ENCODE assay signal across 23 mouse cellular contexts in genomic region chr7:58224727-58225126, GRCm38 (mm10).
DNase-seq lines count a peak whose midpoint lies in the region; TF ChIP-seq lines count a peak whose summit lies in the region.
"Had no signal": no experiment of that assay in that cellular context is flagged by ENCODE, and none has a peak within 500 bp of the region (broad histone marks: within the 10 kb centered on the region; RNA-seq: fewer than 3 reads in every experiment).

No protein-coding gene starts in this region.

- H3K36me3 ChIP-seq in ES-Bruce4 (ENCODE audit: control insufficient read depth, insufficient read depth, low read length, poor library complexity, severe bottlenecking): no peaks in the 10 kb centered on the region
- H3K36me3 ChIP-seq: embryonic facial prominence, embryonic 13.5 days; embryonic facial prominence, embryonic 15.5 days; forebrain, embryonic 10.5 days; forebrain, embryonic 12.5 days; G1E had no signal

- TF ChIP-seq CTCF in ES-Bruce4 (IDR thresholded peaks at IDR 0.05; ENCODE audit: low read depth, low read length): no peak
- no peak for TF ChIP-seq CTCF in olfactory bulb, adult 2 months (IDR thresholded peaks at IDR 0.05; ENCODE audit: insufficient read depth, low read depth, low read length)

- TF ChIP-seq POLR2A in ES-Bruce4 (IDR thresholded peaks at IDR 0.05; ENCODE audit: insufficient read depth, low read length): no peak
- no peak for TF ChIP-seq POLR2A in olfactory bulb, adult 2 months (IDR thresholded peaks at IDR 0.05; ENCODE audit: insufficient read depth, low read depth, low read length)

- 71% methylated on average over 1 of the region's 1 CpGs for WGBS in olfactory bulb, adult 2 months

- peak overlapping the region; percentile 93 for H3K27ac ChIP-seq in ES-Bruce4 (ENCODE audit: insufficient read depth, low read length)
- 0 out of 2 replicates have a peak overlapping the region, but pooled peaks have one; percentile 20 for H3K27ac ChIP-seq in olfactory bulb, adult 2 months (ENCODE audit: insufficient read depth, low read depth, low read length)
- H3K27ac ChIP-seq: embryonic facial prominence, embryonic 13.5 days; embryonic facial prominence, embryonic 15.5 days; forebrain, embryonic 10.5 days; forebrain, embryonic 12.5 days had no signal

- no peaks in the 10 kb centered on the region for H3K27me3 ChIP-seq in ES-Bruce4 (ENCODE audit: control insufficient read depth, insufficient read depth, low read length, poor library complexity, severe bottlenecking)
- H3K27me3 ChIP-seq: CH12.LX; embryonic facial prominence, embryonic 13.5 days; embryonic facial prominence, embryonic 15.5 days; forebrain, embryonic 12.5 days; Patski had no signal

- peaks cover 6% of the 10 kb centered on the region for H3K4me1 ChIP-seq in ES-Bruce4 (ENCODE audit: control insufficient read depth, insufficient read depth, low read length)
- peaks cover 3% of the 10 kb centered on the region for H3K4me1 ChIP-seq in olfactory bulb, adult 2 months (ENCODE audit: control insufficient read depth, insufficient read depth, low read length)
- H3K4me1 ChIP-seq: embryonic facial prominence, embryonic 13.5 days; embryonic facial prominence, embryonic 15.5 days; forebrain, embryonic 12.5 days had no signal

- H3K4me3 ChIP-seq in ES-Bruce4 (ENCODE audit: low read depth, low read length): no peak overlapping the region
- no peak overlapping the region for H3K4me3 ChIP-seq in olfactory bulb, adult 2 months (ENCODE audit: insufficient read depth, low read depth, low read length)
- H3K4me3 ChIP-seq: embryonic facial prominence, embryonic 13.5 days; embryonic facial prominence, embryonic 15.5 days; erythroblast, embryonic 14.5 days; forebrain, embryonic 10.5 days; forebrain, embryonic 12.5 days had no signal

- TF ChIP-seq EP300 in ES-Bruce4 (IDR thresholded peaks at IDR 0.05; ENCODE audit: insufficient read depth, low read depth, low read length): peak; percentile 100

- DNase-seq in R1 (ENCODE audit: low read depth, low spot score): peak; percentile 91
- DNase-seq in gastrocnemius, postnatal 10 days: no peak
- DNase-seq in spleen, postnatal 10 days (ENCODE audit: low spot score in 2 of 2): no peak
- DNase-seq: adrenal gland, postnatal 10 days; adrenal gland, postnatal 25 days; B cell, adult 2 months; cerebellum, adult 11 months; cerebellum, adult 18-20 months; cerebellum, adult 8-10 months; cerebellum, adult 9-11 months; cerebellum, postnatal 14 days; cerebellum, postnatal 36 days; embryo, embryonic 11 days had no signal

- H3K9me3 ChIP-seq in ES-Bruce4 (replicated peaks; ENCODE audit: control insufficient read depth, insufficient read depth, low read length, poor library complexity, severe bottlenecking): no peaks in the 10 kb centered on the region
- H3K9me3 ChIP-seq: embryonic facial prominence, embryonic 13.5 days; embryonic facial prominence, embryonic 15.5 days; forebrain, embryonic 10.5 days; forebrain, embryonic 12.5 days had no signal

- H3K9ac ChIP-seq in ES-Bruce4 (ENCODE audit: low read depth, poor library complexity, severe bottlenecking): no peak overlapping the region
- H3K9ac ChIP-seq: embryonic facial prominence, embryonic 13.5 days; embryonic facial prominence, embryonic 15.5 days; forebrain, embryonic 12.5 days had no signal
